Mouse (Mus musculus): ENCODE results near the gene Pcif1.
"Not testable (repeated sequence)": the region's sequence is repeated elsewhere in the genome, so short reads cannot be mapped to it uniquely, and the experiment has no call there.

The Pcif1 gene

DNA sequence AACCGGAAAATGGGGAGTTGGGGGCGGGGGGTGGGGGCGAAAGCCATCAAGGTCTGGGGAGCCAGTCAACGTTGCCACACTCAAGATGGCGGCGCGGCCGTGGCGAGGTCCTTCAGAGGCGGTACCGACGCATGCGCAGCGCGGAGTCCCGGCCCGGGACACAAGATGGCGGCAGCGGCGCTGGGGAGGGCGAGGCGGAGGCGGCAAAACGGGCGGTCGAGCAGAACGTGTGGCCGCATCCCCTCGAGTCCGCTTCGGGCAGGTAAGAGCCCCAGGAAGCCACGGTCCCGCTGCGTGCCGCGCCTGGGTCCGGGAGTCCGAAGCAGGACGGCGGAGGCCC lies at the start of gene Pcif1:
Gene Pcif1 (plus strand): TSS at position 77 of the 340 bp plus-strand sequence.
- DNase-seq, result peak; percentile 95

DNA sequence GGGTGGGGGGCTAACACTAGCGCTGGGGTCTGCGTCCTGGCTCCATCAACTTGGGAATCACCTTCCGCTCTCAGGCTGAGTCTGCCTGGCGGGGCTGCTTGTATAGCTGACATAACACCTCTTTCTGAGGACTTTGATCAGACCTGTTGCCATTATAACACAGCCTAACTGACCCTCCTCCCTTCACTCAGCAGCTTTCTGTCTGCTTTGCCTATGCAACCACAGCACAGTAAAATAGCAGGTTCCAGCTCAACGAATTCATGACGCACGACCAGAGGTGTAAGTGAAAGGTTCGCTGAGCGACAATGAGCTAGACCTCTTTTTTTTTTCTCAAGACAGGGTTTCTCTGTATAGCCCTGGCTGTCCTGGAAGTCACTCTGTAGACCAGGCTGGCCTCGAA lies 48.1 kb upstream of the Pcif1 start:
- peak; percentile 12 for DNase-seq

DNA sequence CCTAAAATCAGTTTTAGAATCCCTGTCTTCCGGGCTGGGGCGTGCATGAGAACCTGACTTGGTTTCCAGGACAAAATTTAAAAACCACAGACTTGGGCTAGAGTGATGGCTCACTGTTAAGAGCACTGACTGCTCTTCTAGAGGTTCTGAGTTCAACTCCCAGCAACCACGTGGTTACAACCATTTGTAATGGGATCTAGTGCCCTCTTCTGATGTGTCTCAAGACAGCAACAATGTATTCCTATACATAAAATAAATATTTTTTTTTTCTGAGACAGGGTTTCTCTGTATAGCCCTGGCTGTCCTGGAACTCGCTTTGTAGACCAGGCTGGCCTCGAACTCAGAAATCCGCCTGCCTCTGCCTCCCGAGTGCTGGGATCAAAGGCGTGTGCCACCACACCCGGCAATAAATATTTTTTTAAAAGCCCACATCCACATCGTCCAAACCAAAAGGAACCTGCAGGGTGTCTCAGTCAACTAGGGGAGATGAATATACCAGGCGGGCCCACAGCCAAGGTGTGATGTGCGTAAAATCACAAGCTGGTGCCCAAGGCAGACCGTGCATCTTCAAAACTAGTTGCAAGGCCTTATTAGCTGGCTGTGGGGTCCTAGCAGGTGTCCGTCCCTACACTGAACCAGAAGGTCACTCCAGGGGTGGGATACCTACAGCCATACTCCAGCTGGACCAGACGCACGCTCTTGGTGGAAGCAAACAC lies 46.9 kb upstream of the Pcif1 start:
- DNase-seq, result no peak

DNA sequence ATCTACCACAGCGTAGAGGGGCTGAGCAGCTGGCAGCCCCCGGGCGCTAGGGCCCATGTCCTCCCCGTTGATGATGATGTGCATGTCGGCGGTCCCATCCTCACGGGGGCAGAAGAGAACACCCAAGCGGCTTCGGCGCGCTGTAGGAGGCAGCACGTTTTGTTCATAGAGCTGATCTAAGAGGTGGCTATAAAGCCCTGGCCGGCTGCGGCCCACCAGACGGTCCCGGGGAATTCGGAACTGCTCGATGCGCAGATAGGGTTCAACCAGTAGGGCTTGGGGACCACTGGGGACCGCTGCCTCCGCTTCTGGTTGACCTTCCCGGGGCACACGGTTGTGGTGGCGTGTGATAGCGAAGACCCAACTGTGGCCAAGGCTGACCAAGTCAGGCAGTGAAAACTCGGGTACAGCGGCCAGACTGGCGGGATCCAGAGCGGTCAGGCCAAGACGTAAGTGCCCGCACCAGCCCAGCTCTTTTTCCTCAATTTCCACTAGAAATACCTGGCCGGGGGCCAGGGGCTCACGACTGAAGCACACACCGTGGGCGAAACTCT lies 46.3 kb upstream of the Pcif1 start, which contains the start of gene Ctsa:
Gene Ctsa (plus strand): TSS at position 126 of the 554 bp plus-strand sequence.
- DNase-seq, result peak; percentile 78

DNA sequence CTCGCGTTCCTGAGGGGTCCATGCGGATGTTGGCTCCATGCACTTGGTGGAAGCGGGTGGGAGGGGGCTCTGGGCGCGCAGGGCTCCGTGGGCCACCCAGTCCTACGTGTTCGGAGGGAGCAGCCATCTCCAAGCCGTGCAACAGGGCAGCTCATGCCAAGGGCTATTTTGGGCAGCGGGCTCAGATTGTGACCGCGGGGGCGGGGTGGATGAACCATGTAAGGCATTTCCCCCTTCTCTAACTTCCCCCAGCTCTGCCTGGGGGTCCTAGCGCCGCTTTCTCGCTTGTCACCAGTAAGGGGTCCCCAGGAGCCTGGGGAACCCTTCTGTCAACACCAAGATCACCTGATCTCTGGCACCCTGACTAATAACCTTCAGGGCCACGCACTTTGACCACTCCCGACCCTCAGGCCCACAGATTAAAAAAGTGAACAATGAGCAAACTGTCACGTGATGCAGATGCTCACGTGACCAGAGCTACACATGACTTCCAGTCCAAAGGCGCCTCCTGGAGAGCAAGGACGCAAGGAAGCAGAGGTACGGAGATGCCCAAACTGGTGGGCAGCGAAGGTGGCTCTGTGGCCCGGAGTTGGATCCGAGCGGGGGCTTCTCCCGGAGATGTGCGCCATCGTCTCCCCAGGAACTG lies 45.7 kb upstream of the Pcif1 start, which contains the start of gene Neurl2:
Gene Neurl2 (minus strand): TSS at position 143 of the 646 bp plus-strand sequence.
- DNase-seq, result peak; percentile 95

DNA sequence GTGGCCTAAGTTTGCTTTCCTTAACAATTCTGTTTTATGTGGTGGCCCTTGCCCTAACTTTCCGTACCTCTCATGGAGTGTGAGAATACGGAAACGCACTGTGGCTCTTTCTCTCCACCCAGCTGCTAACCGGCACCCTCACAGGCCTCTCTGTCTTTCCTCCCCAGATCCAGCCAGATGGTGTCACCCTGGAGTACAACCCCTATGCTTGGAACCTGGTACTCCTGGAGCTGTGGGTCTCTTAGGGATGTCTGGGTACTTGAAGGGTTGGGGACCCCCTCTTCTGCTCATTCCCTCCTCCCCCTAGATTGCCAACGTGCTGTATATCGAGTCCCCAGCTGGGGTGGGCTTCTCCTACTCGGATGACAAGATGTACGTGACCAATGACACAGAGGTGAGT lies 44.6 kb upstream of the Pcif1 start:
- peak; percentile 44 for DNase-seq

DNA sequence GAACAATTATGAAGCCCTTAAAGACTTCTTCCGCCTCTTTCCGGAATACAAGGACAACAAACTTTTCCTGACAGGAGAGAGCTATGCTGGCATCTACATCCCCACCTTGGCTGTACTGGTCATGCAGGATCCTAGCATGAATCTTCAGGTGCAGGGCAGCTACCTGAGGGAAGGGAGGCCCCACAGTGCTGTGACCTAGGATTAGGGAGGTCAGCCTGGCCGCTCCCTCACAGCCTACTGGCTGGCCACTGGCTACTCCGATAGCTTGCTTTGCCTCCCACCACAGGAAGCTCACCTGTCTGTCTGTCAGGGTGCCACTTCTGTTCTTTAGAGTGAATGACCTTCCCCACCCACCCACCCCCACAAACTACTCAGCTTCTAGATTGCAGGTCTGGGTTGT lies 43.9 kb upstream of the Pcif1 start:
- no peak for DNase-seq

DNA sequence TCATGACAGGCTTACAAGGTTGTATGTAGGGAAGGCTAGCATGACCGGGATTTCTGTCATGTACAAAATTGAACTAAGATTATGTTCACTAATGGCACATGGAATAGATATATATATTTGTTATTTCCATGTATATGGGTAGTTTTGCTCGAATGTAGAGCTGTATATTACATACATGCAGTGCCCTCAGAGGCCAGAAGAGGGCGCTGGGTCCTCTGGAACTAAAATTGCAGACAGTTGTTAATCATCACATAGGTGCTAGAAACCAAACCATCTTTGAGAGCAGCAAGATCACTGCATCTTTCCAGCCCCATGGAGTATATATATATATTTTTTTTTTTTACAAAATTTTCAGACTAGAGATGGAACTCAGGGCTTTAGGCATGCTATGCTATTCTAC lies 33.3 kb upstream of the Pcif1 start:
- no peak for DNase-seq

DNA sequence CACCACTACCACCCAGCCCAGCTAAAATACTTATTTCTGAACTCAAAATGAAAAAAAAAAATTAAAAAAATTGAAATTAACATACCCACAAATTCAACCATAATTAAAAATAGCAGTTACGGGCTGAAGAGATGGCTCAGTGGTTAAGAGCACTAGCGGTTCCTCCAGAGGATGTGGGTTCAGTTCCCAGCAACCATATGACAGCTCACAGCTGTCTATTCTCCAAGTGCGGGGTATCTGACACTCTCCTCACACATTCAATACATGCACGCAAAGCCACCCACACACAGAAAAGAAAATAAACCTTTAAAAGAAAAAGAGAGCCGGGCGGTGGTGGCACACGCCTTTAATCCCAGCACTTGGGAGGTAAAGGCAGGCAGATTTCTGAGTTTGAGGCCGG lies 29.0 kb upstream of the Pcif1 start:
- DNase-seq, result no peak

DNA sequence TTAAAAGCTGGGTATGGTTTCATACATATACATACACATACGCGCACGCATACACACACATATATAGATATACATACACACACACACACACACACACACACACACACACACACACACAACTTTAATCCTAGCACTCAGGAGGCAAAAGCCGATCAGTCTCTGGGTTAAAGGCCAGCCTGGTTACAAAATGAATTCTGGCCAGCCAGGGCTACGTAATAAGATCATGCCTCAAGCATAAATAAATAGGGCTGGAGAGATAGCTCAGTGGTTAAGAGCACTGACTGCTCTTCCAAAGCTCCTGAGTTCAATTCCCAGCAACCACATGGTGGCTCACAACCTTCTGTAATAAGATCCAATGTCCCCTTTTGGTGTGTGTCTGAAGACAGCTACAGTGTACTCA lies 23.5 kb upstream of the Pcif1 start:
- DNase-seq, result not testable (repeated sequence)

DNA sequence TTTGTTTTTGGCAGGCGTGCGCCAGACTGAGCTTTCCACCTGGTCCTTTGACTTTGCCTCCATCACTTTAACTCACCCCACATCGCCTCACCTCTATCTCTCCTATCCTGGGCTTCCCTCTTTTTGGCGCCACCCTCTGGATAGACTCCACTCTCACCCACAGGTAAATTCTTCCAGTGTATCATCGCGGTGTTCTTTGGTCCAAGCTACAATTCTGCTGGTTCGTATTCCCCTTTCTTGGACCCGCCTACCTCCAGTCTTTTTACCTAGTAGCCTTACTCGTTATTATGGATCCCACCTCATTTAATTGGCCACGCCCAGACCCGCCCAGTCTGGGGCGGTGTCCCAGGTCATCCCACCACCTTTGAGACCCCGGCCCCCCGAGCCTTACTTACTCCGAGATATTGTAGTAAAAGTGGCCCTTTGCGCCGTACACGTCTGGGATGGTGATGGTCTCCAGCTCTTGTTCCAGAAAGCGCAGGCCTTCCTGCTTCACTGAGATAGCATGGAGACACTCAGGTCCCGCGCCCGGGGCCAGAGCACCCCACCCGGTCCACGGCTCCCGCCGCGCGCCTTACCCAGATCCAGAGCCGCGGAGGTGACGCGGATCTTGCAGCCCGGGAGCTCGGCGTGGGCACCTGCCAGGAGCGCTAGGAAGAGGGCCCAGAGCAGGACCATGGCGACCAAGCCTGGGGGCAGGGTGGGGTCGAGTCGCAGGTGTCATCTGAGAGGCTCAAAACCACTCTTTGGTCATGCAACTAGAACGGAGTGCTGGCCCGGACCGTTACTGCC lies 22.6 kb upstream of the Pcif1 start:
- DNase-seq, result no peak

DNA sequence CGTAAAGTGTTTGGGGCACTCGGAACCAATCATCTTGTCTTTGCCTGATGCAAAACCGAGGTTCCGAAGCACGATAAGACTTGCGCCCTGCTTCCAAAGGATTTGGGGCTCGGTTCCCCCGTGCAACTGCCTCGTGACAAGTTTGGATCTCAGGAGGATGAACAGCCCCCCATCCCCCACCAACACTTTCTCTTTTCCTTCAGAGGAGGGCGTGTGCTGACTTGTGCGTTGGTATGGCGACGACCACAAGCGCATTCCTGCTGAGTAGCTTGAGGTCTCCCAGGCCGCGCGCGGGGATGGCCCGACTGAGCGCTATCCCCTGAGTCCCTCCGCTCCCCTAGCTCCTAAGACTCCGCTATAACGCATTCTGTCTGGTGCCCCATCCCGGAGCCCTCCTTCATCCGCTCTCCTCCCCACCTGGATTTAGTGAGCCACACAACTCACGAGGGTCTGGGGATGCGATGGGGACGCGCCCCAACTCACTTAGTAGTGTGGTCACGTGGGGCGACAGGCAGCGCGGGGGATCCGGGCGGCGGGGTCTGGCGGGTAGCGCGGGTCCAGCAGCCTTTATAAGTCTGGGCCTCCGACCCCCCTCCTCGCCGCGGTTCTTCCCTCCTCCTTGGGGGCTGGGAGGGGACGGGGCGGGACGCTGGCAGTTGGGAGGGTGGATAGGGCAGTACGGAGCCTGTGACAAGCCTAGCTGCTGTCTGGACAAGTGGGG lies 21.8 kb upstream of the Pcif1 start, which contains the start of gene Pltp:
Gene Pltp (minus strand): TSS at position 611 of the 721 bp plus-strand sequence.
- DNase-seq, result peak; percentile 38

DNA sequence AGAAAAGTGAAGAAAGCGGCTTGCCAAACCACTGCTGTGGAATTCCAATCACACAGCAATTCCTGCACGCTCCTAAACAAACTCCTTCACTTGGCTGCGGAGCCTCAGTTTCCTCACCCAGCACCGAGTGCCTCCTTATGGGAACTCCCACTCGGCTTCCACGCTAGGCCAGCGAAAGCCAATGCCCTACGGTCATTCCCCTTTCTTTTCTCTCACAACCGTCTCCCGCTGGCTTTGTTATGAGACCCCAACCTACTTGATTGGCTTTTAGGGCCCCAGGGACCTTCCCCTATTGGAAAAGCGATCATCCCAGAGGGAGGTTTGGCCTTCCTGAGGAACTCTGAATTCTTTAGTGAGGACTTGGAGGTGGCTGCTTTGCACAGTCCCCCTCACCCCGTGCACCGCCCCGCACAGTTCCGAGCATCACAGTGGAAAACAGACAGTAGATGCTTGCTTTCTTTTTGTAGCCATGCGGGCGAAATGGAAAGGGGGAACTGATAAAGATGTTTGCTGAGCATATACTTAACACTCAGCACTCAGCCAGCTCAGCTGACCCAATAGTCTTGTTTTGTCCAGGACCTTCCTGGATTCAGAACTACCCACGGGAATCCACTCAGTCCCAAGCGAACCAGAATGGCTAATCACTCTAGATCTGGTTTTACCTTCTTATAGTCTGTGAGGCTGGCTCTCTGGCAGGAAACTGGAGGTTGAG lies 21.1 kb upstream of the Pcif1 start:
- no peak for DNase-seq

DNA sequence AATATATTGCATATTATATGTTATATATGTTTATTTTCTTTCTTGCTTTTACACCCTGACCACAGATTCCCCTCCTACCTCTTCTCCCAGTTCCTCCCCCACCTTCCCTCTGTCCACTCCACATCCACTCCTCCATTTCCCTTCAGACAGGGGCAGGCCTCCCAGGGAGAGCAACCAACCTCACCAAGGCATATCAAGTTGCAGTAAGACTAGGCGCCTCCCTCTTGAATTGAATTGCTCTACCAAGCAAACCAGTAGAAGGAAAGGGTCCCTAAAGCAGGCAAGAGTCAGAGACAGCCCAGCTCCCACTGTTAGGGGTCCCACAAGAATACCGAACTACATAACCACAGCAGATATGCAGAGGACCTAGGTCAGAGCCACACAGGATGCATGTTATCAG lies 19.9 kb upstream of the Pcif1 start:
- DNase-seq, result no peak

DNA sequence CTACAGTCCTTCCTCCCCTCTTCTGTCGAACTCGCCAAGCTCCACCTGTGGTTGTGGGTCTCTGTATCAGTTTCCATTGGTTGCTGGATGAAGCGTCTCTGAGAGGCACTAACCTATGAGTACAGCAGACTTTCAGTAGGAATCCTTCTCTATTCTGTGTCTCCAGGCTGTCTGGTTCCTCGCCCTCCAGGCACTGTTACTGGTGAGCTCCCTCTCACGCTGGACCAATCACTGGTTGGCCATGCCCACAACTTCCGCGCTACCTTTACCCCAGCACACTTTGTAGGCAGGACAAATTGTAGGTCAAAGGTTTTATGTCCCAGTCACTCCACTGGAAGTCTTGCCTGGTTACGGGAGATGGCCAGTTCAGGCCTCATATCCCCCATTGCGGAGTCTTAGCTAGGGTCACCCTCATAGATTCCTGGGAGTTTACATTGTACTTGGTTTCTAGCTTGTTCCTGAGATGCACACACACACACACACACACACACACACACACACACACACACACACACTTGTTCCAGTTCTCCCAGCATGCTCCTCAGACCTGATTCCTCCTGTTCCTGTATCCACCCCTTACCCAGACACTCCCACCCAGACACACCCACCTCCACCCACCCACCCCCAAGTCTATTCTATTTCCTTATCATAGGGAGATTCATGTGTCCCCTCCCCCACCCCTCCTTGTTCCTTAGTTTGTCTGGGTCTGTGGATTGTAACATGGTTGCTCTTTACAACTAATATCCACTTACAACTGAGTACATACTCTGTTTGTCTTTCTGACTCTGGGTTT lies 19.3 kb upstream of the Pcif1 start:
- DNase-seq, result peak; percentile 45

DNA sequence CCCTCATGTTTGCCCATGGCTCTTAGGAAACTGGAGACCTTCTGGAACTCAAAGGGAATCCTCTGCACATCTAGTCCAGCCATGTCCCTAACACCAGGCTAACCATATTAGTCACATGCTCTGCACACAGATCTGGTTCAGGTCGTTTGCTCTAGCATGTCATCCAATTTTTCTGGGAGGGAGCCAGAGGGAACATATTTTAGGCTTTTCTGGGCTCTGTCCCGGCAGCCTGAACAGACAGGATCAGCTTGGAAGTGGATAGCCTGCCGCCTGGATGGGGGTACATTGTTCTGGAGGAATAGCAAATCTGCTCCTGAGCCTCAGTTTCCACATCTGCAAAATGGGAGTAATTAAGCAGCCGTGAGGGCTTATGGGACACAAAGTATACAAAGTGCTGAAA lies 18.0 kb upstream of the Pcif1 start:
- DNase-seq, result no peak

DNA sequence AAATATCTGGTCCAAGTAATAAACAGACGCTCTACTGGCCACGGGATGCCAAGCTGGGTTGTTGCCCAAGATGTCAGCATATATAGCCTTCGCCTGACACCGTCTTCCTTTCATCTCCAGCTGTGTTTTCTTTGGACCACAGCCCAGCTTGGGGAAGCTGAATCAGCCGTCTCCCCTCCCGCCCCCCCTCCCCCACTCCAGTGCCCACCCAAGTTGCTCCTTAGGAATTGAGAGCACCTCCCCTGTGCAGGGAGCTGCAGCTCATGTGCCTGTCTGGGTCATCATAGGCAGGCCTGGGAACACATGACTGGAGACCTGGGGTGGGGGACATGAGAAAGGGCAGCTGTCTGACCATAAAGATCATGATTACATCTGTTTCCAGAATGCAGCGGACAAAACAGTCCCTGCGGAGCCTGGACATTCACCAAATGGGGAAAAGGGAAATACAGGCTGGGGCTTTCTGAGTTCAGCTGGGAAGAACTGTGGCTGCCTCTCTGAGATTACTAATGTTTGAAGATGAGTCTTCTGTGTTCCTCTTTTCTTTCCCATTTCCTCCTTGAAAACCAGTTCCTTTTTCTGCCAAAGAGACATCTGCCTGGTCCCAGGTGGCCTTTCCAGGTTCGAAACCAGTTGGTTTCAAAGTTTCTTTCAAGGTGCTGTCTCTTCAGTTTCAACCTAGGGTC lies 16.8 kb upstream of the Pcif1 start:
- DNase-seq, result no peak

DNA sequence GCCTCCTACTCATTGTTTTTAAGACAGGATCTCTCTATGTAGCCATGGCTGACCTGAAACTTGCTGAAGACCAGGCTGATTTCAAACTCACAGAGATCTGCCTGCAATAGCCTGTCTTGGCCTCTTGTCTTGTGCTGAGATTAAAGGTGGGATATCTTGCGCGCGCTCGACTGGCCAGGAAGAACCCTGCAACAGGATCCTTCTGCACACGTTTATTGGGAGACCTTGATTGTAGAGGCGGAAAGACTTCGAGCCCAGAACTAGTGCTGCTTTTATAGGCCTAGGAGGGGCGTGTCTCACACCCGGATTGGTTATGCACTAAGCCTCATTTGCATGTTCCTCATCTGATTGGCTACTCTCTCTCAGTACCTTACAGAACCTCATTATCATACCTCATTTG lies 15.7 kb upstream of the Pcif1 start:
- DNase-seq, result not testable (repeated sequence)

DNA sequence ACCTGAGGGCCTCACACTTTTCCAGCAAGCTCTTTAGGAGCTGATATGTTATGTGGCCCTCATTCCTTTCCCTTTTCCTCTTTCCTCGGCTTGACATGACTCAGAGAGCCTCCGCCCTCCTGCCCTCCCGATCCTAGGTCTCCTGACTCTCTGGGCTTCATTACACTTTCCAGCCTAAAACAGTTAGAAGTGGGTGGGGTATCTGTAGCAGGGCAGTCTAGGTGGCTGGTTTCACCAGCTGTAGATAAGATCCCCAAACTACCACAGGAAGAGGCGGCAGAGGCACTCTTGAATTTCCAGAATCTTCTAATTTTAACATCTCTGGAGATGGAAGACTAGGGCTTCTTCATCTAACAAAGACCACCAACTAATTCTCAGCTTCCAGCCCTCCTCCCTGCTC lies 14.5 kb upstream of the Pcif1 start:
- DNase-seq, result no peak

DNA sequence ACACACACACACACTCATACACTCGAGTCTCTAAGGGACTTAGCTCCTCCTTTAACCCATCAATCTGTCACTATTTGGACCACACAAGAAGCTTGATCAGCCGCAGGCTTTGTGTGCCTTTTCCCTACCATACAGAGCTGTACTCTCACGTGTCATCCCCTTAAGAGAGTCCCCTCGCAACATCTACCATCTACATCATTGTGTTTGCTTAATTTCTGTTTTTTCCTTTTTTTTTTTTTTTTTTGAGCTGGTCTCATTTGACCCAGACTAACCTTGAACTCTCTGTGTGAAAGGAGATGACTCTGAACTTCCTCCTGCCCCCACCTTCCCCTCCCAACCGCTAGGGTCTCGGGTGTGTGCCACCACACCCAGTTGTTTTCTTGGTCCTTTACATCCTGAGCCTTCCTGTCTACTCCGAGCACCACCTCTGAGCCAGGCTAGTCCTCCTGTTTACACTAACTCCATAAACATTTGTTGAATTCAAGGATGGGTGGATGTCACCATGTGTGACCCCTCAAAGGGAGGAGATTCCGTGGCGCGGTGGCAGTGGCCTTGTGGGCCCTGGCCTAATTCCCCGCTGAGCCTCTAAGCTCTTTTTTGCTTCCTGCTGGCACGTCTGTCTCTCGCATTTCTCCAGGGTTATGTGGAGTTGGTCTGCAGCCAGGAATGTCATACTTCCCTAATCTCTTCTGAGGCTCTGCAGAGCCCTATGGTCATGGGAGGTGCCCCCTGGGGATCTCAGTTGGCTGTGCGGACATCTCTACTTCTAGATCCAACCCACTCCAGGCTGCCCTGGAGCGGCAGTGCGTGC lies 12.2 kb upstream of the Pcif1 start:
- peak; percentile 38 for DNase-seq

Measured in kidney, adult 18-20 months (tissue).